16 mouse cellular contexts compared by ENCODE assay signal in the genomic region with DNA sequence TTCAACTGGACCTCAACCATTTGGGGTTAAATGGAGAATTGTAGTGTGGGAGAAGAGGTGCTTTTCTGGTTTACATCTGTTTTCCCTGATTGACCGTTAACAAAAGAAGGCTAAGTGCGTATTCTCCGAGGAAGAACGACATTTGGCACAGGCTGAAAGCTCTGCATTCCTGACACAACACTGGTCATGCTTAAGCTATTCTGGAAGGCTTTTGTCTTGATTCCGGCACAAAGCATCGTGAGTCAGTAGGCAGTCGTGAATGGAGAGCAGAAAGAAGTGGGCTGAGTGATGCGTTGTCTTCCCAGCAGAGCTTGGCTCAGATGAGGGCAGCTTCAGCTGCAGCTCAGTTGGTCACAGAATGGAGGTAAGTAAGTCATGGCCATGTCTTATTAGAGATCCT.
DNase-seq lines count a peak whose midpoint lies in the region; ATAC-seq and TF ChIP-seq lines count a peak whose summit lies in the region.
"Had no signal": no experiment of that assay in that cellular context is flagged by ENCODE, and none has a peak within 500 bp of the region (broad histone marks: within the 10 kb centered on the region; RNA-seq: fewer than 3 reads in every experiment).

No protein-coding gene starts in this region.

- TF ChIP-seq CTCF in brain, embryonic 14.5 days (IDR thresholded peaks at IDR 0.05; ENCODE audit: borderline replicate concordance, extremely low read depth, insufficient read depth, insufficient read length) = no peak

- no peaks in the 10 kb centered on the region for H3K36me3 ChIP-seq in forebrain, embryonic 14.5 days (ENCODE audit: control insufficient read depth, insufficient read depth, low read length)
- H3K36me3 ChIP-seq: intestine, embryonic 15.5 days had no signal

- intact Hi-C loops in left cerebral cortex, postnatal 14 days (cut with DNase I) = no loop called here

- no peak for TF ChIP-seq POLR2A in brain, embryonic 14.5 days (IDR thresholded peaks at IDR 0.05; ENCODE audit: borderline replicate concordance, extremely low read depth, insufficient read depth, insufficient read length, poor library complexity, severe bottlenecking)

- H3K4me2 ChIP-seq in forebrain, embryonic 14.5 days (ENCODE audit: low read length) = no peak overlapping the region
- H3K4me2 ChIP-seq: intestine, embryonic 15.5 days had no signal

- H3K27me3 ChIP-seq in forebrain, embryonic 14.5 days (replicated peaks; ENCODE audit: control insufficient read depth, insufficient read depth, low read length) = no peaks in the 10 kb centered on the region
- H3K27me3 ChIP-seq: intestine, embryonic 15.5 days had no signal

- peak; percentile 15 to 40 for DNase-seq in left cerebral cortex, postnatal 14 days (ENCODE audit: low spot score in 2 of 2)
- no peak for DNase-seq in left cerebral cortex, adult 11 months (ENCODE audit: low spot score)
- DNase-seq in brain, embryonic 14.5 days (ENCODE audit: low read depth) = peak; percentile 66
- peak; percentile 40 for DNase-seq in forebrain, embryonic 14.5 days (ENCODE audit: low spot score)
- DNase-seq in right cerebral cortex, postnatal 14 days = peak; percentile 10
- DNase-seq in layer of hippocampus, adult 11-12 months (ENCODE audit: low spot score) = no peak
- DNase-seq in thymus, adult 18-20 months = no peak
- DNase-seq: adrenal gland, adult 2 months; cerebellum, adult 9-11 months; gastrocnemius, adult 2 months; heart, adult 2 months; kidney, postnatal 10 days; liver, postnatal 0 days; lung, postnatal 36 days; thymus, postnatal 25 days had no signal

- no peaks in the 10 kb centered on the region for H3K9me3 ChIP-seq in forebrain, embryonic 14.5 days (replicated peaks; ENCODE audit: control insufficient read depth, low read length)
- H3K9me3 ChIP-seq: intestine, embryonic 15.5 days had no signal

- no peaks in the 10 kb centered on the region; the same call in 1 of the 2 replicates for H3K4me1 ChIP-seq in forebrain, embryonic 14.5 days (ENCODE audit: control insufficient read depth, insufficient read depth, low read length)
- H3K4me1 ChIP-seq: intestine, embryonic 15.5 days had no signal

- ATAC-seq in forebrain, embryonic 14.5 days = peak; percentile 37; the same call in 1 of the 2 replicates
- ATAC-seq: intestine, embryonic 15.5 days; liver, postnatal 0 days had no signal

- no peak overlapping the region for H3K4me3 ChIP-seq in forebrain, embryonic 14.5 days (ENCODE audit: low read depth, low read length)
- H3K4me3 ChIP-seq: gastrocnemius, adult 2 months; heart, adult 2 months; intestine, embryonic 15.5 days had no signal

- no peak overlapping the region for H3K27ac ChIP-seq in forebrain, embryonic 14.5 days (ENCODE audit: low read depth, low read length)
- H3K27ac ChIP-seq: gastrocnemius, adult 2 months; heart, adult 2 months; intestine, embryonic 15.5 days had no signal

- H3K9ac ChIP-seq in forebrain, embryonic 14.5 days (ENCODE audit: low read length) = no peak overlapping the region
- H3K9ac ChIP-seq: intestine, embryonic 15.5 days; liver, postnatal 0 days had no signal

- WGBS in forebrain, embryonic 14.5 days = 12% methylated on average over 8 of the region's 8 CpGs

Comparison
In these comparisons a context has a peak if more than half of its experiments do, and no peak if none do; other contexts are left out.
1. DNase-seq: peak in left cerebral cortex, postnatal 14 days (2 of 2), brain, embryonic 14.5 days (single experiment), forebrain, embryonic 14.5 days (single experiment) and right cerebral cortex, postnatal 14 days (single experiment); none in left cerebral cortex, adult 11 months (single experiment), layer of hippocampus, adult 11-12 months (single experiment) and thymus, adult 18-20 months (0 of 2).